Mouse (Mus musculus): ENCODE data around the gene Sympk. TPM values are rescaled to one million over a fixed set of nuclear protein-coding genes. Genes with fewer than 3 reads are reported as not detected.

Gene Sympk
- total and polyA plus RNA-seq, 3 experiments = 122 to 226 TPM; not detected in 1

GRCm38 (mm10) chr7:19017909-19018308 lies 6.3 kb upstream of the Sympk start:
- DNase-seq (ENCODE audit: low read depth, low spot score) = no peak
- Histone ChIP-seq H3K27me3 (ENCODE audit: control insufficient read depth in 1 of 2, insufficient read depth in 2 of 2, low read length in 2 of 2) (peaks cover 2 to 6% of the 10 kb centered on the region in 2 experiments; a peak in 3 of 4 replicates), H3K79me2 (ENCODE audit: control insufficient read depth, insufficient read depth, low read length, poor library complexity) (no peaks in the 10 kb centered on the region), H3K4me1 (ENCODE audit: control insufficient read depth in 1 of 2, insufficient read depth in 2 of 2, low read length in 2 of 2) (no peaks in the 10 kb centered on the region), H3K9me3 (replicated peaks; ENCODE audit: insufficient read depth, low read length) (no peaks in the 10 kb centered on the region), H3K4me3 (ENCODE audit: control insufficient read depth in 1 of 2, insufficient read depth in 1 of 2, low read depth in 2 of 2, low read length in 2 of 2) (no peak overlapping the region), H3K27ac (ENCODE audit: control insufficient read depth, low read depth, low read length) (no peak overlapping the region), H3K36me3 (ENCODE audit: control insufficient read depth in 1 of 2, insufficient read depth in 2 of 2, low read length in 2 of 2) (no peaks in the 10 kb centered on the region), H3K9ac (ENCODE audit: control insufficient read depth, low read depth, low read length, poor library complexity, severe bottlenecking) (no peak overlapping the region)
- TF ChIP-seq E2F4 (IDR thresholded peaks at IDR 0.05; ENCODE audit: borderline replicate concordance, low read depth, low read length) = no peak
- no peak for TF ChIP-seq CHD2 (IDR thresholded peaks at IDR 0.05; ENCODE audit: low read length)
- no peak for TF ChIP-seq POLR2AphosphoS2 (IDR thresholded peaks at IDR 0.05; ENCODE audit: low read length)
- no peak for TF ChIP-seq CHD1 (IDR thresholded peaks at IDR 0.05; ENCODE audit: low read depth, low read length)
- no peak for TF ChIP-seq USF2 (IDR thresholded peaks at IDR 0.05; ENCODE audit: borderline replicate concordance in 1 of 2, insufficient read depth in 1 of 2, low read depth in 1 of 2, low read length in 2 of 2)

DNA sequence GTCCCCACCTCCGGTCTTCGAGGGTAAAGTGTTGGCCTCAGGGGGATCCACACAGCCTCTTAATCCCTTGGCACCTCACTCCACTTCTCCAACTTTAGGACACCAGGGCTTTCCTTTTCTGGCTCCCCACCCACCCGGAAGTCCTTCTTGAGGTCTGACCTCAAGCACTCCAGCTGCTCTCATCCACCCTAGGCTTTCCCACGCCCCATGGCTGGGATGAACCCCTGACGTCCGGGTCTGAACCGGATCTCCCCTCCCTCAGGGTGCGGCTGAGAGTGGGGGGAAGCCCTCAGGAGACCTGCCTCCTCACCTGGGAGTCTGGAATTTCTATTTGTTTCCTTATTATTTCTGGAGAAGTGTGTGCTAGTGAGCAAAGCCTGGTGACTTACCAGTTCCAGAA lies 3.1 kb upstream of the Sympk start:
- peaks cover 4 to 8% of the 10 kb centered on the region in 2 experiments for H3K4me1 ChIP-seq (ENCODE audit: control insufficient read depth in 1 of 2, insufficient read depth in 2 of 2, low read length in 2 of 2)
- no peak overlapping the region for H3K9ac ChIP-seq (ENCODE audit: control insufficient read depth, low read depth, low read length, poor library complexity, severe bottlenecking)
- peaks cover 18% of the 10 kb centered on the region for H3K79me2 ChIP-seq (ENCODE audit: control insufficient read depth, insufficient read depth, low read length, poor library complexity)
- TF ChIP-seq MAZ (IDR thresholded peaks at IDR 0.05; ENCODE audit: low read depth, low read length) = no peak
- no peak for TF ChIP-seq UBTF (IDR thresholded peaks at IDR 0.05; ENCODE audit: borderline replicate concordance, insufficient read depth, low read depth, low read length)
- no peak for TF ChIP-seq USF1 (IDR thresholded peaks at IDR 0.05; ENCODE audit: low read depth, low read length)
- no peak for TF ChIP-seq CTCF (IDR thresholded peaks at IDR 0.05 in 2 of 3, conservative IDR thresholded peaks at IDR 0.05 in 1 of 3; ENCODE audit: control insufficient read depth in 1 of 3, insufficient read depth in 1 of 3, low read depth in 2 of 3, low read length in 3 of 3, poor library complexity in 1 of 3, severe bottlenecking in 1 of 3)
- no peak for TF ChIP-seq MAFK (IDR thresholded peaks at IDR 0.05; ENCODE audit: borderline replicate concordance, low read depth, low read length)
- no peak for TF ChIP-seq GABPA (IDR thresholded peaks at IDR 0.05; ENCODE audit: low read depth, low read length)
- peaks cover 2 to 6% of the 10 kb centered on the region in 2 experiments; a peak in 3 of 4 replicates for H3K27me3 ChIP-seq (ENCODE audit: control insufficient read depth in 1 of 2, insufficient read depth in 2 of 2, low read length in 2 of 2)
- no peaks in the 10 kb centered on the region for H3K9me3 ChIP-seq (replicated peaks; ENCODE audit: insufficient read depth, low read length)
- H3K4me3 ChIP-seq (ENCODE audit: control insufficient read depth in 1 of 2, insufficient read depth in 1 of 2, low read depth in 2 of 2, low read length in 2 of 2) = no peak overlapping the region
- H3K36me3 ChIP-seq (ENCODE audit: control insufficient read depth in 1 of 2, insufficient read depth in 2 of 2, low read length in 2 of 2) = peaks cover 0 to 10% of the 10 kb centered on the region in 2 experiments; a peak in 2 of 4 replicates
- no peak overlapping the region for H3K27ac ChIP-seq (ENCODE audit: control insufficient read depth, low read depth, low read length)
- no peak for DNase-seq (ENCODE audit: low read depth, low spot score)

- Histone ChIP-seq H3K9ac (ENCODE audit: control insufficient read depth, low read depth, low read length, poor library complexity, severe bottlenecking) (no peak overlapping the region), H3K79me2 (ENCODE audit: control insufficient read depth, insufficient read depth, low read length, poor library complexity) (peaks cover 22% of the 10 kb centered on the region), H3K4me3 (ENCODE audit: control insufficient read depth in 1 of 2, insufficient read depth in 1 of 2, low read depth in 2 of 2, low read length in 2 of 2) (no peak overlapping the region), H3K9me3 (replicated peaks; ENCODE audit: insufficient read depth, low read length) (no peaks in the 10 kb centered on the region), H3K27me3 (ENCODE audit: control insufficient read depth in 1 of 2, insufficient read depth in 2 of 2, low read length in 2 of 2) (peaks cover 2 to 6% of the 10 kb centered on the region in 2 experiments; a peak in 3 of 4 replicates), H3K27ac (ENCODE audit: control insufficient read depth, low read depth, low read length) (no peak overlapping the region), H3K4me1 (ENCODE audit: control insufficient read depth in 1 of 2, insufficient read depth in 2 of 2, low read length in 2 of 2) (peaks cover 4 to 12% of the 10 kb centered on the region in 2 experiments), H3K36me3 (ENCODE audit: control insufficient read depth in 1 of 2, insufficient read depth in 2 of 2, low read length in 2 of 2) (peaks cover 2 to 15% of the 10 kb centered on the region in 2 experiments; a peak in 2 of 4 replicates)
- DNase-seq (ENCODE audit: low read depth, low spot score) = no peak
- no peak for TF ChIP-seq GATA1 (IDR thresholded peaks at IDR 0.05; ENCODE audit: low read depth, low read length)
- no peak for TF ChIP-seq JUND (IDR thresholded peaks at IDR 0.05; ENCODE audit: low read depth, low read length)
- no peak for TF ChIP-seq POLR2AphosphoS2 (IDR thresholded peaks at IDR 0.05; ENCODE audit: low read length)
- TF ChIP-seq POLR2AphosphoS5 (IDR thresholded peaks at IDR 0.05; ENCODE audit: borderline replicate concordance, low read depth, low read length) = no peak
- no peak for TF ChIP-seq EP300 (IDR thresholded peaks at IDR 0.05; ENCODE audit: low read depth in 1 of 2, low read length in 2 of 2)
- TF ChIP-seq CHD1 (IDR thresholded peaks at IDR 0.05; ENCODE audit: low read depth, low read length) = no peak
- no peak for TF ChIP-seq MXI1 (IDR thresholded peaks at IDR 0.05; ENCODE audit: low read depth, low read length)
- TF ChIP-seq UBTF (IDR thresholded peaks at IDR 0.05; ENCODE audit: borderline replicate concordance, insufficient read depth, low read depth, low read length) = no peak
- no peak for TF ChIP-seq CHD2 (IDR thresholded peaks at IDR 0.05; ENCODE audit: low read length)
- TF ChIP-seq E2F4 (IDR thresholded peaks at IDR 0.05; ENCODE audit: borderline replicate concordance, low read depth, low read length) = no peak
- no peak for TF ChIP-seq NELFE (IDR thresholded peaks at IDR 0.05; ENCODE audit: low read depth, low read length)
- TF ChIP-seq ZC3H11A (IDR thresholded peaks at IDR 0.05; ENCODE audit: low read depth, low read length) = no peak
- TF ChIP-seq ETS1 (IDR thresholded peaks at IDR 0.05; ENCODE audit: low read depth, low read length) = no peak
- no peak for TF ChIP-seq MAFK (IDR thresholded peaks at IDR 0.05; ENCODE audit: borderline replicate concordance, low read depth, low read length)
- no peak for TF ChIP-seq SMC3 (IDR thresholded peaks at IDR 0.05; ENCODE audit: low read depth, low read length)
- no peak for TF ChIP-seq CTCF (IDR thresholded peaks at IDR 0.05 in 2 of 3, conservative IDR thresholded peaks at IDR 0.05 in 1 of 3; ENCODE audit: control insufficient read depth in 1 of 3, insufficient read depth in 1 of 3, low read depth in 2 of 3, low read length in 3 of 3, poor library complexity in 1 of 3, severe bottlenecking in 1 of 3)
- no peak for TF ChIP-seq BHLHE40 (IDR thresholded peaks at IDR 0.05; ENCODE audit: borderline replicate concordance, low read depth, low read length)
- no peak for TF ChIP-seq NRF1 (IDR thresholded peaks at IDR 0.05; ENCODE audit: insufficient read depth, low read depth, low read length, poor library complexity, severe bottlenecking)
Observed at GRCm38 (mm10) chr7:19022189-19022958, 1.8 kb upstream of the Sympk start.

Measured in MEL (cell line).